ENCODE assay signal across 8 mouse cellular contexts in the genomic region with DNA sequence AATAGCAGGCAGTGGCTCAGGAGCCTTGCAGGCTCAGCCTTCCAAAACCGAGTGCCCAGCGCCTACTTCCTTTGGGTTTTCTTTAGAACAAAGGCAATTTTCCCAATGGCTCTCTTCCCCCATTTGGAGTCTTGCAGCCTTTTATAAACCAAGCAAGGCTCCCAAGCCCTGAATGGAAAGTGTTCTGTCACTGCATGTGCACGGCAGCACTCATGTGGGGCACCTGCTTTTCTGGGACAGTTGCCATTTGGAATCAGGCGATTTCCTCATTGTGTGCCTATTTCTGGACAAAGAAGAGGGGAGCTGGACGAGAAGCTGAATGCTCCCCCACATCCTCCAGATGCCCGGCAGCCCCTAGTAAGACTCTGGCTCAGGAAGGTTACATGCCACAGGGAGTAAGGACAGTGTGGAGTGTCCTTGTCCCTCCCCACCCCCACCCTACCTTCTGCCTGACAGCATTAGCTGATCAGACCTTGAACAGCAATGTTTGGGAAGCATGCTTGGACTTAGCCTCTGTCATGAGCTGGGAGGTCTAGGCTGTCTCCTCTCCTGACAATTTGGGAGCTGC. TPM values are rescaled to one million over a fixed set of nuclear protein-coding genes. Genes with fewer than 3 reads are reported as not detected.
DNase-seq lines count a peak whose midpoint lies in the region; ATAC-seq and TF ChIP-seq lines count a peak whose summit lies in the region.

No protein-coding gene starts in this region.

- intact Hi-C loops in gastrocnemius, adult 2 months (cut with DNase I), result no loop called here
- intact Hi-C loops in heart, adult 2 months (cut with DNase I), result loop anchor here (5.0 kb wide), 1 partner anchor 96 kb away; no protein-coding TSS in a partner anchor

- no peak overlapping the region for H3K27ac ChIP-seq in gastrocnemius, adult 2 months
- H3K27ac ChIP-seq in heart, adult 2 months, result peak overlapping the region; percentile 79
- H3K27ac ChIP-seq in midbrain, embryonic 16.5 days (ENCODE audit: low read length), result no peak overlapping the region

- H3K9ac ChIP-seq in heart, adult 2 months (ENCODE audit: low read depth, low read length), result 0 out of 2 replicates have a peak overlapping the region, but pooled peaks have one; percentile 18
- H3K9ac ChIP-seq in midbrain, embryonic 16.5 days (ENCODE audit: low read depth, low read length), result no peak overlapping the region

- TF ChIP-seq POLR2A in heart, adult 2 months (IDR thresholded peaks at IDR 0.05; ENCODE audit: insufficient read depth, low read depth, low read length), result no peak

- H3K4me3 ChIP-seq in gastrocnemius, adult 2 months, result no peak overlapping the region
- no peak overlapping the region for H3K4me3 ChIP-seq in heart, adult 2 months
- H3K4me3 ChIP-seq in midbrain, embryonic 16.5 days (ENCODE audit: low read depth, low read length), result no peak overlapping the region

- 0 out of 2 replicates have a peak, but pooled peaks cover 2% of the 10 kb centered on the region for H3K36me3 ChIP-seq in heart, adult 2 months (ENCODE audit: control insufficient read depth, insufficient read depth, low read length)
- H3K36me3 ChIP-seq in midbrain, embryonic 16.5 days (ENCODE audit: control insufficient read depth, insufficient read depth, low read length), result no peaks in the 10 kb centered on the region

- peak; percentile 42; the same call in 1 of the 2 replicates for ATAC-seq in midbrain, embryonic 16.5 days

- WGBS in heart, adult 2 months, result 8% methylated on average over 6 of the region's 6 CpGs
- 40% methylated on average over 6 of the region's 6 CpGs for WGBS in midbrain, embryonic 16.5 days

- no peak overlapping the region for H3K4me2 ChIP-seq in midbrain, embryonic 16.5 days (ENCODE audit: low read length)

- no peaks in the 10 kb centered on the region for H3K79me2 ChIP-seq in heart, adult 2 months (replicated peaks; ENCODE audit: control insufficient read depth, insufficient read depth, low read length)

- TF ChIP-seq CTCF in gastrocnemius, adult 2 months (IDR thresholded peaks at IDR 0.05), result no peak
- TF ChIP-seq CTCF in heart, adult 2 months (IDR thresholded peaks at IDR 0.05), result no peak

- no peaks in the 10 kb centered on the region for H3K9me3 ChIP-seq in midbrain, embryonic 16.5 days (replicated peaks; ENCODE audit: control insufficient read depth, low read length, poor library complexity, severe bottlenecking)

- TF ChIP-seq EP300 in heart, adult 2 months (IDR thresholded peaks at IDR 0.05; ENCODE audit: insufficient read depth, low read depth, low read length), result peak; percentile 95

- peak; percentile 19 for DNase-seq in gastrocnemius, adult 2 months
- DNase-seq in gastrocnemius, postnatal 4 days (ENCODE audit: low spot score in 2 of 2), result no peak
- peak; percentile 73 for DNase-seq in cerebellum, adult 11-12 months
- peak; percentile 68 to 82 for DNase-seq in heart, adult 2 months
- peak; percentile 15 to 20 for DNase-seq in layer of hippocampus, postnatal 25 days (ENCODE audit: extremely low spot score in 1 of 2, low spot score in 1 of 2)
- no peak for DNase-seq in thymus, adult 18-20 months
- DNase-seq in T-cell, adult 2 months (ENCODE audit: low spot score), result no peak

- peaks cover 31% of the 10 kb centered on the region for H3K4me1 ChIP-seq in heart, adult 2 months (ENCODE audit: control insufficient read depth, insufficient read depth, low read length)
- no peaks in the 10 kb centered on the region for H3K4me1 ChIP-seq in midbrain, embryonic 16.5 days (ENCODE audit: control insufficient read depth, insufficient read depth, low read length)

- no peaks in the 10 kb centered on the region for H3K27me3 ChIP-seq in heart, adult 2 months (ENCODE audit: control insufficient read depth, insufficient read depth, low read length)
- H3K27me3 ChIP-seq in midbrain, embryonic 16.5 days (ENCODE audit: control insufficient read depth, insufficient read depth, low read depth, low read length), result no peaks in the 10 kb centered on the region

RNA-seq across cellular contexts. Expression of a gene that starts 43.6 kb away (rescaled TPM):
- total RNA-seq in gastrocnemius, adult 2 months (2021), result under 1 TPM; 0.48 to 0.56 TPM
- 1 to 10 TPM; 7.1 to 7.6 TPM for total RNA-seq in gastrocnemius, postnatal 4 days (2021)
- total RNA-seq in heart, adult 2 months (2021), result 1 to 10 TPM; 4.5 to 4.9 TPM
- 3.4 and 3.6 TPM in 2 replicates for polyA plus RNA-seq in heart, adult 2 months (2012; rRNA removed)
- 10 to 100 TPM; 28.5 to 29.6 TPM for total RNA-seq in layer of hippocampus, postnatal 25 days (2021)
- polyA plus RNA-seq in midbrain, embryonic 16.5 days (2015; fragmentation: Nextera tagmentation; extraction: Ambion mirVana), result 54.6 and 55.0 TPM in 2 replicates

Comparison
In these comparisons a context has a peak if more than half of its experiments do, and no peak if none do; other contexts are left out.
1. DNase-seq: peak in gastrocnemius, adult 2 months (single experiment), cerebellum, adult 11-12 months (single experiment), heart, adult 2 months (2 of 2) and layer of hippocampus, postnatal 25 days (2 of 2); none in gastrocnemius, postnatal 4 days (0 of 2), thymus, adult 18-20 months (0 of 2) and T-cell, adult 2 months (single experiment).